Mouse (Mus musculus): ENCODE results near the gene Phlda3.

Gene Phlda3

GRCm38 (mm10) chr1:135760216-135760615 is 5.7 kb upstream of the Phlda3 start:
- DNase-seq = no peak

GRCm38 (mm10) chr1:135761728-135762127 is 4.2 kb upstream of the Phlda3 start:
- no peak for DNase-seq

GRCm38 (mm10) chr1:135763503-135764205 is 2.3 kb upstream of the Phlda3 start:
- DNase-seq = no peak

GRCm38 (mm10) chr1:135764206-135764528 is 1.8 kb upstream of the Phlda3 start:
- DNase-seq = no peak

GRCm38 (mm10) chr1:135766592-135767306 is 830 bp downstream of the Phlda3 start:
- no peak for DNase-seq

GRCm38 (mm10) chr1:135767324-135767890 is 1.5 kb downstream of the Phlda3 start:
- no peak for DNase-seq

GRCm38 (mm10) chr1:135768400-135768799 is 2.5 kb downstream of the Phlda3 start:
- DNase-seq = no peak

- no peak for DNase-seq
Measured at GRCm38 (mm10) chr1:135770237-135770636, 4.3 kb downstream of the Phlda3 start.

GRCm38 (mm10) chr1:135770896-135771572 is 5.1 kb downstream of the Phlda3 start:
- peak; percentile 39 to 44 for DNase-seq

- DNase-seq = no peak
Measured at GRCm38 (mm10) chr1:135771573-135771970, 5.7 kb downstream of the Phlda3 start.

- DNase-seq = no peak
Measured at GRCm38 (mm10) chr1:135776596-135776995, 10.7 kb downstream of the Phlda3 start.

GRCm38 (mm10) chr1:135777046-135777445 is 11.1 kb downstream of the Phlda3 start:
- DNase-seq = no peak

GRCm38 (mm10) chr1:135778780-135779535 is 13.0 kb downstream of the Phlda3 start, which contains the start of gene Tnni1:
TSS of gene Tnni1 (plus strand) at chr1:135779434.
- DNase-seq = peak; percentile 38 to 39

- DNase-seq = no peak
Measured at GRCm38 (mm10) chr1:135780649-135781048, 14.7 kb downstream of the Phlda3 start.

GRCm38 (mm10) chr1:135781220-135781619 is 15.3 kb downstream of the Phlda3 start:
- DNase-seq = peak; percentile 87 to 90

GRCm38 (mm10) chr1:135782816-135783215 is 16.9 kb downstream of the Phlda3 start:
- DNase-seq = no peak

GRCm38 (mm10) chr1:135787799-135788198 is 21.9 kb downstream of the Phlda3 start:
- DNase-seq = peak; percentile 87 to 92

- peak in 1 of 2 experiments; percentile 48 for DNase-seq
Measured at GRCm38 (mm10) chr1:135788708-135789107, 22.8 kb downstream of the Phlda3 start.

- peak; percentile 90 to 92 for DNase-seq
Measured at GRCm38 (mm10) chr1:135789815-135790214, 23.9 kb downstream of the Phlda3 start.

GRCm38 (mm10) chr1:135792143-135792939 is 26.4 kb downstream of the Phlda3 start:
- no peak for DNase-seq

GRCm38 (mm10) chr1:135793370-135794215 is 27.7 kb downstream of the Phlda3 start:
- no peak for DNase-seq

Data from cerebellum, postnatal 10 days (tissue).